Mouse (Mus musculus) neural tube, embryonic 15.5 days (tissue): ENCODE measurements around the gene Bsn. TPM values are rescaled to one million over a fixed set of nuclear protein-coding genes. Genes with fewer than 3 reads are reported as not detected.

ENCODE experiments used
- ATAC-seq: fragments of 200-750 bp; cut with Nextera tagmentation; 2 replicates; pipeline ENCODE4 v1.8.0; 2017; ENCODE audit warnings: mild to moderate bottlenecking, moderate TSS enrichment, moderate library complexity; ENCODE audit not compliant: low FRiP score
- H3K27ac ChIP-seq: fragments of 300-500 bp; sonication (generic); replicated peaks from 2 replicates; pipeline ENCODE4 v1.5.1; 2015; ENCODE audit warnings: mild to moderate bottlenecking, inconsistent platforms
- H3K27me3 ChIP-seq: fragments of 300-500 bp; sonication (generic); replicated peaks from 2 replicates; pipeline ENCODE4 v1.6.1; 2015; ENCODE audit warnings: inconsistent platforms
- H3K36me3 ChIP-seq: fragments of 300-500 bp; sonication (generic); 2 replicates; pipeline ENCODE4 v1.6.1; 2015; ENCODE audit warnings: inconsistent platforms
- H3K4me1 ChIP-seq: fragments of 300-500 bp; sonication (generic); 2 replicates; pipeline ENCODE4 v1.6.1; 2015; ENCODE audit warnings: inconsistent platforms
- H3K4me2 ChIP-seq: fragments of 300-500 bp; sonication (generic); 2 replicates; pipeline ENCODE4 v1.6.1; 2015; ENCODE audit warnings: inconsistent platforms, mild to moderate bottlenecking, moderate library complexity
- H3K4me3 ChIP-seq: fragments of 300-500 bp; sonication (generic); replicated peaks from 2 replicates; pipeline ENCODE4 v1.5.1; 2015; ENCODE audit warnings: mild to moderate bottlenecking, inconsistent platforms
- H3K9ac ChIP-seq: fragments of 300-500 bp; sonication (generic); replicated peaks from 2 replicates; pipeline ENCODE4 v1.6.1; 2015; ENCODE audit warnings: mild to moderate bottlenecking, inconsistent platforms
- H3K9me3 ChIP-seq: fragments of 300-500 bp; sonication (generic); replicated peaks from 2 replicates; pipeline ENCODE4 v1.6.1; 2016; ENCODE audit warnings: inconsistent platforms
- WGBS: fragments of 180-500 bp; shearing (Covaris S2); methylation state at CpG from one replicate; pipeline ENCODE4 v1.1.7; 2015; ENCODE audit warnings: mixed read lengths; 5-methylcytosine and 5-hydroxymethylcytosine counted together
- polyA plus RNA-seq: library from polyadenylated mRNA; unstranded; fragments of >200 nt; fragmentation: Nextera tagmentation; extraction: Ambion mirVana; gene quantifications from 2 replicates; pipeline ENCODE4 v1.2.1, GENCODE M21; 2015

Bsn gene
- polyA plus RNA-seq, 1 experiment from 2014 or later = 9.7 TPM

- no peak overlapping the region for H3K4me2 ChIP-seq
- no peaks in the 10 kb centered on the region for H3K9me3 ChIP-seq
- H3K27ac ChIP-seq = no peak overlapping the region
- no peak; the same call in 1 of the 2 replicates for ATAC-seq
- no peaks in the 10 kb centered on the region for H3K36me3 ChIP-seq
- no peak overlapping the region for H3K9ac ChIP-seq
- H3K4me3 ChIP-seq = no peak overlapping the region
- H3K27me3 ChIP-seq = no peaks in the 10 kb centered on the region
- H3K4me1 ChIP-seq = peaks cover 21% of the 10 kb centered on the region
- 73% methylated on average over 5 of the region's 5 CpGs for WGBS
Measured at GRCm38 (mm10) chr9:108172777-108173350, 17.3 kb downstream of the Bsn start.

DNA sequence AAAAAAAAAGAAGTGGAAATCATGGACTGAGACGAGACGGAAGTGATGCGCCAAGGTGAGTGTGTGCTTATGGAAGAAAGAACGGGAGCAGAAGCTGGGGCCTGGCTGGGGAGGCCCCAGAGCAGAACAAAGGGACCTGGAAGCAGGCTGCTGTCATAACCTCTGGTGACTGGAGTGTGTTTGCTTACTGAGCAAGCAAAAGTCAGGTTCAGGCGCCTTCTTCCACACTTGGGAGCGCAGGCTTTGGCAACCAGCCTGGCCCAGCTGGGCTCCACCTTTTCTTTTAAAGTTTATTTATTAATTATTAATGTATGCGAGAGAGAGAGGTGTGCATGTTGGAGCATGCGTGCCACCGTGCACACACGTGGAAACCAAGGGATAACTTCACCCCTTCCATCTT, 20.4 kb downstream of the Bsn start:
- Histone ChIP-seq H3K27me3 (no peaks in the 10 kb centered on the region), H3K4me3 (no peak overlapping the region), H3K27ac (no peak overlapping the region), H3K4me1 (peaks cover 14% of the 10 kb centered on the region; the same call in 1 of the 2 replicates), H3K4me2 (no peak overlapping the region), H3K36me3 (no peaks in the 10 kb centered on the region), H3K9me3 (no peaks in the 10 kb centered on the region), H3K9ac (no peak overlapping the region)
- no peak for ATAC-seq
- WGBS = 81% methylated on average over 10 of the region's 10 CpGs

GRCm38 (mm10) chr9:108165143-108165542, 25.0 kb downstream of the Bsn start:
- Histone ChIP-seq H3K9me3 (no peaks in the 10 kb centered on the region), H3K27me3 (no peaks in the 10 kb centered on the region), H3K9ac (no peak overlapping the region), H3K4me2 (no peak overlapping the region), H3K27ac (no peak overlapping the region), H3K4me1 (peaks cover 3% of the 10 kb centered on the region; the same call in 1 of the 2 replicates), H3K36me3 (no peaks in the 10 kb centered on the region), H3K4me3 (no peak overlapping the region)
- WGBS = 47% methylated on average over 8 of the region's 8 CpGs
- no peak for ATAC-seq

- Histone ChIP-seq H3K4me2 (no peak overlapping the region), H3K27ac (no peak overlapping the region), H3K4me3 (no peak overlapping the region), H3K36me3 (no peaks in the 10 kb centered on the region), H3K27me3 (no peaks in the 10 kb centered on the region), H3K4me1 (0 out of 2 replicates have a peak, but pooled peaks cover 3% of the 10 kb centered on the region), H3K9ac (no peak overlapping the region), H3K9me3 (no peaks in the 10 kb centered on the region)
- no peak for ATAC-seq
- WGBS = 68% methylated on average over 16 of the region's 16 CpGs
Measured at GRCm38 (mm10) chr9:108163646-108164284, 26.4 kb downstream of the Bsn start.

- no peaks in the 10 kb centered on the region for H3K36me3 ChIP-seq
- H3K4me3 ChIP-seq = no peak overlapping the region
- no peak overlapping the region for H3K27ac ChIP-seq
- no peaks in the 10 kb centered on the region for H3K4me1 ChIP-seq
- 78% methylated on average over 7 of the region's 7 CpGs for WGBS
- H3K4me2 ChIP-seq = no peak overlapping the region
- ATAC-seq = no peak
- H3K27me3 ChIP-seq = no peaks in the 10 kb centered on the region
- H3K9me3 ChIP-seq = no peaks in the 10 kb centered on the region
- no peak overlapping the region for H3K9ac ChIP-seq
Measured at GRCm38 (mm10) chr9:108157891-108158290, 32.3 kb downstream of the Bsn start.

- Histone ChIP-seq H3K4me3 (no peak overlapping the region), H3K9ac (no peak overlapping the region), H3K4me1 (no peaks in the 10 kb centered on the region), H3K4me2 (no peak overlapping the region), H3K36me3 (no peaks in the 10 kb centered on the region), H3K27me3 (no peaks in the 10 kb centered on the region), H3K27ac (no peak overlapping the region), H3K9me3 (no peaks in the 10 kb centered on the region)
- no peak for ATAC-seq
- WGBS = 85% methylated on average over 6 of the region's 6 CpGs
Measured at GRCm38 (mm10) chr9:108157451-108157850, 32.7 kb downstream of the Bsn start.

DNA sequence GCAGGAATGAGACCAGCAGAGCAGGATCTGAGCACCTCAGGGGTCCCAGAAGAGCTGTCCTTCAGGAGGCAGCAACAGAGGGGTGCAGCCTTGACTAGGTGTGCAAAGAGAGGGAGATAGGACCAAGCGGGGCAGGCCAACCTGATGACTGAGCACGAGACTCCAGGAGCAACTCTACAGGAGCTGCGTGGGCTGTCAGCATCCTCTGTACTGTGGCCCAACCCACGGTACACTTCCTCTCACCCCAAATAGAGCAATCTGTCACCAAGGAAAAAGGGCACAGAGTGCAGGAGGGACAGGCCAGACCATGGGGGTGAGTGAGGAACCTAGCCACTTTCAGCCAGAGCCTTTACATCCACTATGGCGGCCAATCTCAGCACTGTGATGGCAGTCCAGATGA, 33.4 kb downstream of the Bsn start:
- no peaks in the 10 kb centered on the region for H3K27me3 ChIP-seq
- H3K4me2 ChIP-seq = no peak overlapping the region
- 91% methylated on average over 5 of the region's 5 CpGs for WGBS
- no peak overlapping the region for H3K9ac ChIP-seq
- 0 out of 2 replicates have a peak, but pooled peaks cover 3% of the 10 kb centered on the region for H3K36me3 ChIP-seq
- H3K9me3 ChIP-seq = no peaks in the 10 kb centered on the region
- H3K4me1 ChIP-seq = no peaks in the 10 kb centered on the region
- no peak overlapping the region for H3K4me3 ChIP-seq
- H3K27ac ChIP-seq = no peak overlapping the region
- no peak for ATAC-seq

GRCm38 (mm10) chr9:108154814-108155213, 35.4 kb downstream of the Bsn start:
- Histone ChIP-seq H3K4me3 (no peak overlapping the region), H3K4me1 (no peaks in the 10 kb centered on the region), H3K36me3 (0 out of 2 replicates have a peak, but pooled peaks cover 7% of the 10 kb centered on the region), H3K9ac (no peak overlapping the region), H3K27ac (no peak overlapping the region), H3K4me2 (no peak overlapping the region), H3K9me3 (no peaks in the 10 kb centered on the region), H3K27me3 (no peaks in the 10 kb centered on the region)
- ATAC-seq = no peak
- WGBS = 92% methylated on average over 12 of the region's 12 CpGs

DNA sequence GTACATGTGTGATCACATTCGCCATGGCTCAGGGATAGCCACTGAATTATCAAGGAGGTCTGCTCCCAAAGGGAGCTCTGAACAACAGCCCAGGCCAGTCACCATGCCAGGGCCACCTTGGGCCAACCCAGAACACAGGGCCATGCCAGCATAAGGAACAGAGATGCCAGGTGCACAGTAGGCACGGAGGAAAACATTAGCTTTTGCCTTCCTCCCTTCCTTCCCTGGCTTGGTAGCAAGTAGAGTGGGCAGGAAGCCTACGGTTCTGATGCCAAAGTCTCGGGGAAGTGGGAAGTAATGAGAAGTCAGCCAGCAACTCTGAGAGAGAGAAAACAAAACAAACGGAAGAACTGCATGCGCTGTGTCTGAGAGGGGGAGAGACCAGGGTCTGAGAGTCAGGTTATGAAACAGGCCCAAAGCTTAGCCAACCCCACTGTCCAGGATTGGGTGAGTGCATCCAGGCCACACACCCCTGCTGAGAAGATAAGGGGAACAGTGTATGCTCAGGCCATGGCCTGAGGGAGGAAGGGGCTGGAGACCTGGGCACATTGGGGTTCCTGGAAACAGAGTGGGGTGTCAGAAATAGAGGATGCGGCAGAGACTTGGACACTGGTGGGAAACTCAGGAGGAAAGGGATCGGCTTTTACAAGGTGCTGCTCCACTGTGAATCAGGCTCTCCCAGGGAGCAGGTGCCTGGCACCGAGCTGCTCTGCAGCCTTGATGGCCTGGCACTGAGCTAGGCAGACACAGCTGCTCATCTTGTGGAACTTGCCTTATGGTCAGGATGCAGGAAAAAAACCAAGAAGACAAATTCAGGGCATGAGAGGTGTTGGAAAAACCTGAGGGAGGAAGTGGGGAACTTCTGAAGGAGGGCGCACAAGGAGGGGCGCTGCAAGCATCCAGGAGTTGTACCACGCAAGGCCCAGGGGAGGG, 36.4 kb downstream of the Bsn start:
- no peak for ATAC-seq
- 0 out of 2 replicates have a peak overlapping the region, but pooled peaks have one; percentile 28 for H3K27ac ChIP-seq
- no peak overlapping the region for H3K9ac ChIP-seq
- H3K9me3 ChIP-seq = no peaks in the 10 kb centered on the region
- no peak overlapping the region for H3K4me2 ChIP-seq
- no peaks in the 10 kb centered on the region for H3K27me3 ChIP-seq
- H3K4me1 ChIP-seq = no peaks in the 10 kb centered on the region
- H3K4me3 ChIP-seq = no peak overlapping the region
- 0 out of 2 replicates have a peak, but pooled peaks cover 7% of the 10 kb centered on the region for H3K36me3 ChIP-seq
- 87% methylated on average over 12 of the region's 12 CpGs for WGBS

GRCm38 (mm10) chr9:108150486-108150885, 39.7 kb downstream of the Bsn start:
- Histone ChIP-seq H3K4me1 (no peaks in the 10 kb centered on the region; the same call in 1 of the 2 replicates), H3K9me3 (no peaks in the 10 kb centered on the region), H3K27ac (no peak overlapping the region), H3K4me2 (no peak overlapping the region), H3K9ac (no peak overlapping the region), H3K36me3 (0 out of 2 replicates have a peak, but pooled peaks cover 7% of the 10 kb centered on the region), H3K27me3 (no peaks in the 10 kb centered on the region), H3K4me3 (no peak overlapping the region)
- ATAC-seq = no peak
- 74% methylated on average over 1 of the region's 1 CpGs for WGBS

DNA sequence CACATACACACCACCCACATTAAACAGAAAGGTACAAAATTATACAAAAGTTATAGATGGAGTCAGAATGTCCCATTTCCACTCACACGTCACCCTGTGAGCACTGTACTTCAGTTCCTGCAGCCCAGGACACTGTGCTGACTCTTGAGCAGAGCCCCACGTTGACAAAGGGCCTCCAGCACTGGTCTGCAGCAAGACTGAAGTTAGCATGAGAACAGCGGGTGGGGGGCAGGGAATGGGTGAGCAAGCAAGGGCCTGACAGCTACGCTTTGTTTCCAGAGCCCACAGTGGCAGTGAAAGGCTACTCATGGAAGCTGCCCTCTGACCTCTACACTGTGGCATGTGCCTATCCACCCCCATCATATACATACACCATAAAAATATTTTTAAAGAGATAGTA, 40.4 kb downstream of the Bsn start:
- Histone ChIP-seq H3K9ac (no peak overlapping the region), H3K27me3 (no peaks in the 10 kb centered on the region), H3K4me1 (no peaks in the 10 kb centered on the region; the same call in 1 of the 2 replicates), H3K36me3 (0 out of 2 replicates have a peak, but pooled peaks cover 7% of the 10 kb centered on the region), H3K4me2 (no peak overlapping the region), H3K27ac (no peak overlapping the region), H3K4me3 (no peak overlapping the region), H3K9me3 (no peaks in the 10 kb centered on the region)
- 36% methylated on average over 4 of the region's 4 CpGs for WGBS
- ATAC-seq = no peak
